Mouse (Mus musculus): ENCODE data around the gene Jag2.

DNA sequence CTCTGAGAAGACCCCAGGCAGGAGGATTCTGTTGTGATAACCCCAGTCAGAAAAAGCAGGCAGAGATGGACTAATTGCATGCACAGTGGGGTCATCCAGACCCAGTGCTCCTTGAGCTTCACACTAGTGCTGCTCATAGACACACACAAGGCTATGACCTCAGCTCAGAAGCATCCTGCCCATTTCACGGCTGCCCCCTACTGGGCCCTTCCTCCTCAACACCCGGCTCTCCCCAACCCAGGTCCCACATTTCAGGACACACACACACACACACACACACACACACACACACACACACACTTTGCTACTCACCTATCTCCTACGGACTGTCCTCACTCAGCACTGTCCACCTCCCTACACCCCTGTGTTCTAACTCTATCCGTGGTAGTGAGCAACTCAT lies 28.7 kb upstream of the Jag2 start:
- TF ChIP-seq TCF3 (IDR thresholded peaks at IDR 0.05; ENCODE audit: insufficient read length, low read depth) (no peak), POLR2A (IDR thresholded peaks at IDR 0.05; ENCODE audit: insufficient read length, low read depth) (no peak), MAX (IDR thresholded peaks at IDR 0.05; ENCODE audit: low read depth) (no peak), CEBPB (IDR thresholded peaks at IDR 0.05; ENCODE audit: insufficient read depth, poor library complexity, severe bottlenecking) (no peak)
